Mouse (Mus musculus) G1E (cell line): ENCODE data around the gene Olfr191. TPM values are rescaled to one million over a fixed set of nuclear protein-coding genes. Genes with fewer than 3 reads are reported as not detected.
"Not testable (repeated sequence)": the region's sequence is repeated elsewhere in the genome, so short reads cannot be mapped to it uniquely, and the experiment has no call there.

Source experiments
- ATAC-seq: 2 replicates; pipeline ENCODE4 v1.8.0; 2016; ENCODE audit warnings: mild to moderate bottlenecking; ENCODE audit not compliant: insufficient number of reproducible peaks, poor library complexity, low FRiP score, severe bottlenecking; ENCODE audit errors: extremely low read depth
- DNase-seq: peaks from one replicate; pipeline ENCODE4 v3.0.0; 2012; ENCODE audit warnings: low spot score
- H3K27me3 ChIP-seq: 2 replicates; pipeline ENCODE4 v1.6.1; 2012; ENCODE audit warnings: mild to moderate bottlenecking, low read length, inconsistent platforms; ENCODE audit not compliant: insufficient read depth
- H3K36me3 ChIP-seq: replicated peaks from 2 replicates; pipeline ENCODE3; 2012; ENCODE audit warnings: mild to moderate bottlenecking, inconsistent platforms
- H3K4me1 ChIP-seq: 2 replicates; pipeline ENCODE4 v1.6.1; 2012; ENCODE audit warnings: low read depth, low read length, inconsistent platforms, mixed read lengths; ENCODE audit not compliant: insufficient read depth
- H3K4me3 ChIP-seq: 2 replicates; pipeline ENCODE4 v1.5.1; 2012; ENCODE audit warnings: low read depth, mild to moderate bottlenecking, inconsistent platforms, low read length, moderate library complexity, mixed read lengths
- H3K9me3 ChIP-seq: replicated peaks from 2 replicates; pipeline ENCODE4 v1.6.1; 2012; ENCODE audit warnings: inconsistent platforms
- CTCF ChIP-seq: IDR thresholded peaks from 2 replicates; pipeline ENCODE4 v1.5.1; 2012; ENCODE audit warnings: low read depth, low read length, inconsistent platforms, mixed read lengths
- GATA1 ChIP-seq: IDR thresholded peaks from 2 replicates; pipeline ENCODE4 v1.6.1; 2012; ENCODE audit warnings: borderline replicate concordance, low read length, inconsistent platforms, mixed read lengths
- GATA2 ChIP-seq: IDR thresholded peaks from 2 replicates; pipeline ENCODE4 v1.6.1; 2012; ENCODE audit warnings: low read depth, low read length, inconsistent platforms, borderline replicate concordance
- POLR2AphosphoS5 ChIP-seq: IDR thresholded peaks from 2 replicates; pipeline ENCODE4 v1.6.1; 2012; ENCODE audit warnings: low read depth, low read length, inconsistent platforms; ENCODE audit not compliant: insufficient replicate concordance
- TAL1 ChIP-seq: conservative IDR thresholded peaks from 2 replicates; pipeline ENCODE4 v1.6.1; 2012; ENCODE audit warnings: low read depth, low read length, inconsistent platforms, mixed read lengths
- polyA plus RNA-seq: library from polyadenylated mRNA; stranded (reverse); fragments of >175 nt; gene quantifications from 2 replicates; pipeline ENCODE4 v1.2.3, GENCODE M21; 2012
- total RNA-seq, 2 experiments: library from RNA; stranded (forward) in 1 of 2; stranded (reverse) in 1 of 2; fragments of 200-1000 nt in 1 of 2; fragments of >200 nt in 1 of 2; fragmentation: Nextera tagmentation in 1 of 2; gene quantifications; 2 replicates each; pipeline ENCODE4 v1.2.3; 2014 to 2017

Olfr191 gene
- total and polyA plus RNA-seq, 3 experiments = 0.60 TPM; not detected in 2

- H3K9me3 ChIP-seq = no peaks in the 10 kb centered on the region
- H3K27me3 ChIP-seq = no peaks in the 10 kb centered on the region
- TF ChIP-seq GATA2 (no peak), GATA1 (no peak), POLR2AphosphoS5 (no peak), TAL1 (no peak), CTCF (no peak)
- DNase-seq = no peak
- no peaks in the 10 kb centered on the region for H3K36me3 ChIP-seq
- peaks cover 7% of the 10 kb centered on the region for H3K4me1 ChIP-seq
- no peak within 1 kb of the TSS for H3K4me3 ChIP-seq
- ATAC-seq = no peak
Observed at GRCm38 (mm10) chr16:59077905-59078304, 11.7 kb downstream of the Olfr191 start, which contains the start of gene Olfr190. Gene Olfr190 (minus strand): TSS chr16:59078005.

GRCm38 (mm10) chr16:59073520-59073919, 16.1 kb downstream of the Olfr191 start:
- TF ChIP-seq POLR2AphosphoS5 (no peak), CTCF (no peak), GATA1 (no peak), GATA2 (no peak), TAL1 (no peak)
- no peak for ATAC-seq
- DNase-seq = no peak
- Histone ChIP-seq H3K36me3 (no peaks in the 10 kb centered on the region), H3K9me3 (no peaks in the 10 kb centered on the region), H3K4me1 (no peaks in the 10 kb centered on the region), H3K4me3 (no peak overlapping the region), H3K27me3 (no peaks in the 10 kb centered on the region)

- no peak for TF ChIP-seq GATA2
- no peak for TF ChIP-seq TAL1
- no peak for TF ChIP-seq CTCF
- TF ChIP-seq POLR2AphosphoS5 = no peak
- TF ChIP-seq GATA1 = no peak
- H3K4me1 ChIP-seq = no peaks in the 10 kb centered on the region
- DNase-seq = no peak
- H3K9me3 ChIP-seq = no peaks in the 10 kb centered on the region
- no peak overlapping the region for H3K4me3 ChIP-seq
- H3K36me3 ChIP-seq = no peaks in the 10 kb centered on the region
- H3K27me3 ChIP-seq = no peaks in the 10 kb centered on the region
- ATAC-seq = no peak
Observed at GRCm38 (mm10) chr16:59071755-59072154, 17.9 kb downstream of the Olfr191 start.

- H3K4me3 ChIP-seq, H3K36me3 ChIP-seq, DNase-seq, H3K4me1 ChIP-seq, H3K9me3 ChIP-seq, ATAC-seq, H3K27me3 ChIP-seq: not testable (repeated sequence)
Observed at GRCm38 (mm10) chr16:59062411-59062810, 27.2 kb downstream of the Olfr191 start.

DNA sequence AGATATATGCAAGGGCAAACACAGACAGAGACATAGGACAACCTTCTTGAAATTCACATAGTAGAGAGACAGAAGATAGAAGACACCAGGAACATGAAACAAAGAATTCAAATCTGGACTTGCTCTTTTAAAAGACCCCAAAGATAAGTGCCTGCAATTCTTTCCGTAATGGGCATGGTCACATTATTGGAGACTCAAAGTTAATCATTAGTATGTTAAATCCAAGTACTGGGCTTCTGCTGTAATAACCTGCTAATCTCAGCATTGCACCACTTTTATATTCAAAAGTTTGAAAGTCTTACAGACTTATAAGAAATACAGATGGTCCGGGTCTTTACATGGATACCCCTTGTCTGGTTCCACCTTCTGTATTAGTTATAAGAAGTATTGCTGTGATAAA, 40.3 kb downstream of the Olfr191 start:
- not testable (repeated sequence) for H3K4me3 ChIP-seq, H3K36me3 ChIP-seq, ATAC-seq, DNase-seq, H3K27me3 ChIP-seq, H3K9me3 ChIP-seq, H3K4me1 ChIP-seq

DNA sequence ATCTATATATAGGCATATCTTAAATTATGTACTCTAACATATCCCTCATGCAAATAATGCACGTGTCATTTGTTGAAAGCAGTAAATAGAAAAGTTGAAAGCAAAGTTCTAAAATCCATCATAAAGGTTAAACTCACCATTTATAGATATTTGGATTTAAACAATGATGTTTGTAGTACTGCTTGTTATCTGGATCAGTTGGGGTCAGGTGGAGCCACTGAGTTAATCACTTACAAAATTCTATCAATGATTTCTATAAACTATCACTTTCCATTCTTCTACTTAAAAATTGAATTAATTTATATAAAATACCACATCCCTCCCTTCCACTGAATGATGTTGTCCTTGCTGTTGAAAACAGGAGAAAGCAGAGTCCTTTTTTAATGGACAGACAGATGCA, 40.8 kb downstream of the Olfr191 start:
- H3K4me3 ChIP-seq = no peak overlapping the region
- no peaks in the 10 kb centered on the region for H3K27me3 ChIP-seq
- H3K9me3 ChIP-seq = no peaks in the 10 kb centered on the region
- DNase-seq (no peak), ATAC-seq (no peak)
- no peaks in the 10 kb centered on the region for H3K36me3 ChIP-seq
- TF ChIP-seq POLR2AphosphoS5 (no peak), GATA2 (no peak), GATA1 (no peak), CTCF (no peak), TAL1 (no peak)
- peaks cover 7% of the 10 kb centered on the region for H3K4me1 ChIP-seq

DNA sequence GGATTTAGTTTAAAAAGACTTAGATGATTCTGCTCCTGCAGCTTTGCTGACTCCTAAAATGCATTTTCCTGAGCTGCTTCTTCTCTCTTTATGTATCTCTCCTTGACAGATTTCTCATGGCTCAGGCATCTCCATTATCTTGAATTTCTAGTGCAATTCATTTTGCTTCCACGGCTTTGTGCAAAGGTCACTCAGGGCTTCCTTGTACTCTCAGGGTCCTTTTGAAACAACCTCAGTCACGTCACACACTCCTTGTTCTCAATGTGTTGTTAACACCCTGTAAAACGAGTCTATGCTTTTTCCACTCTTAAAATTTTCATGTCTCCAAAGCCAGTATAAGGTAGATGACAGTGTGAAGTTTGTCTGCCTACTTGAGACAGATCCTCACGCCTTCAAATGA, 42.0 kb downstream of the Olfr191 start:
- TF ChIP-seq GATA2 (no peak), CTCF (no peak), POLR2AphosphoS5 (no peak), GATA1 (no peak)
- Histone ChIP-seq H3K4me3 (no peak overlapping the region), H3K27me3 (no peaks in the 10 kb centered on the region), H3K9me3 (no peaks in the 10 kb centered on the region), H3K36me3 (no peaks in the 10 kb centered on the region), H3K4me1 (peaks cover 7% of the 10 kb centered on the region)
- DNase-seq = no peak
- ATAC-seq = no peak
